Mouse (Mus musculus) ovary, adult 18-20 months (tissue): ENCODE measurements around the gene Susd6.
A peak's percentile ranks its signal among the peaks of the same experiment; 100 is the strongest.

Experiments
- DNase-seq: peaks from one replicate; pipeline ENCODE4 v3.0.0; 2022; ENCODE audit warnings: low spot score, mixed read lengths

Susd6 gene

GRCm38 (mm10) chr12:80838271-80838670 is 48.0 kb downstream of the Susd6 start:
- no peak for DNase-seq

GRCm38 (mm10) chr12:80838787-80839186 is 48.5 kb downstream of the Susd6 start:
- no peak for DNase-seq

DNA sequence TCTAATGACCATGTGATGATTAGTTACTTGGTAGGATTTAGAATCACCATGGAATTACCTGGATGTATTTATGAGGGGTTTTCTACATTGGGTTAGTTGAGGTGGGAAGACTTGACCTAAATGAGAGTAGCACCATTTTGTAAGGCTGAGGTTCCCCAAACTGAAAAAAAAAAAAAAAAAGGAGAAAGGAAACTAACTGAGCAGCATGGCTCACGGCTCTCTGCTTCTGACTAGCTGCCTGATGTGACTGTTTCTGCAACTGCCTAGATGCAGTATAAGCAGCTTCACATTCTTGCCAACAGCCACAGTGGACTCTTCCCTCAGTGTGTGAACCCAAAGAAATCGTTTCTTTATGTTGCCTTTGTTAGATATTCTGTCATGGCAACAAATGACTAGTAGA is 49.3 kb downstream of the Susd6 start:
- DNase-seq, result no peak

- DNase-seq, result no peak
Measured at GRCm38 (mm10) chr12:80841618-80842017, 51.3 kb downstream of the Susd6 start.

- no peak for DNase-seq
Measured at GRCm38 (mm10) chr12:80842609-80843008, 52.3 kb downstream of the Susd6 start.

DNA sequence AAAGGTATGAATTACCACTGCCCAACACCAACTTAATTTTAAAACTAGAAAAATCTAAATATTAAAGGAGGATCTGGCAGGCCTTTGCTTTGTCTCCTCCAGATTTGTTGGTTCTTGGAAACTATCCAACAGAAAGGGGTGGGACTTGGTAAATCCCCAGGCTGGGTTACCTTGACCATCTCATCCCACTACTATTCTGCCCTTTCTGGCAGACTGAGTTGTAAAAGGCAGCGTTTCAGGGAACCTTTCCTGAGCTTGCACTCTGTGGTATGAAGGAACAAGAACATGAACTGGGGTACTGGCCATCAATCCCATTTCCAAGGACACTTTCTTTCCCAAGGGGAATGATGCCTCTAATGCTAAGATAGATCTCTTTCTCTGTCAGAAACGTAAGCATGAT is 52.9 kb downstream of the Susd6 start:
- DNase-seq, result peak; percentile 57

DNA sequence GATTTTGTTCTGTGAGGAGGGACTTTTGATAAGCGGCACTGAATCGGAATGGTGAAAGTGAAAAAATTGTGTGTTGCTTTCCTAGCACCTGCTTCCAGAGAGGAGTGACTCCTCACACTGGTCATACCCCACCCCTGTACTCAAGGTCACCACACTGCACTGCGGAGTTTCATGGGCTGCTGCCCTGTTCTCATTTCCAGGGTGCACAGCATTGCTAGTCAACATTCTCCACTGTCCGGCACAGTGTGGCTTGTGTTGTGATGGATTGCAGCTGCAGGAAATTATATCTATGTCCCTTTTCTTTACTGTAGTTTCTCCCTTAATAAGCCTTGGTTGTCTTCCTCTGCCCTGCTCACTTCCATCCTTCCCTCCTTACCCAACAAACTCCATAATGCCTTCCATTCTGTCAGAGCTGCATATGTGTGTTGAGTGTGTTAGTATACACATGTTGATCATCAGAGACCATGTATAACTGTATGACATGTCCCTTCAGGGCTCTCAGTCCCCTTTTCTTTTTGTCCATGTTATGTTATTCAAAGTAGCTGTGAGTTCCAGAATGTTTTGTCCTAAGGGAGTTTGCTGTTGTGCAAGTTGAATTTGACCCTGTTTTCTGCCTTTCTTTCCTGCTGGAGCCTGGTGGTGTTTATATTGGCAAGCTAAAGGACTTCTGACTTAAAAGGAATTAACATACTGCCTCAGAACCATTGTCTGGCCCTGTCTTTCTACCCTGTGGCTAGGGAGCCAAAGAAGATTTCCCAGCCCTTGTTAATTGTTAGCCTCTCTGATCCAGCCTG is 53.5 kb downstream of the Susd6 start:
- DNase-seq, result peak; percentile 52

- no peak for DNase-seq
Measured at GRCm38 (mm10) chr12:80845901-80846300, 55.6 kb downstream of the Susd6 start.

DNA sequence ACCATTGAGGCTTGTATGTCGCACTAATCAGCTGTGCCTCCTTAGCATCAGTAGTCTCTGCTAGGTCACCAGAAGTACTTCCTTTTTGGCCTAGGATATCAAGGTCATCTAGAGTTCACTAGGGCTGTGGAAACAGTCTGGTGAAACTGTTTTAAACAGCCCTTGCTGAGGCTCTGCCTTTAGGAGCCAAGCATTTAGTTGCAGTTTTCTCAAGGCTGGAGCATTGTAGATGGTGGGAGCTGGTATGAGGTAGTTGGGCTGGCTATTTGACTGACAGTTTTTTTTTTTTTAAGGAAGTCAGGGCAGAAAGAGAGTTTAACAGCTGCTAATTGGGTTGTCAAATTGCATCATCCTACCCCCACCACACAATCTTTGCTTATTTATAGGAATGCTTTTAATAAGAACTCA is 56.6 kb downstream of the Susd6 start:
- DNase-seq, result no peak

GRCm38 (mm10) chr12:80852001-80852400 is 61.7 kb downstream of the Susd6 start:
- DNase-seq, result no peak

DNA sequence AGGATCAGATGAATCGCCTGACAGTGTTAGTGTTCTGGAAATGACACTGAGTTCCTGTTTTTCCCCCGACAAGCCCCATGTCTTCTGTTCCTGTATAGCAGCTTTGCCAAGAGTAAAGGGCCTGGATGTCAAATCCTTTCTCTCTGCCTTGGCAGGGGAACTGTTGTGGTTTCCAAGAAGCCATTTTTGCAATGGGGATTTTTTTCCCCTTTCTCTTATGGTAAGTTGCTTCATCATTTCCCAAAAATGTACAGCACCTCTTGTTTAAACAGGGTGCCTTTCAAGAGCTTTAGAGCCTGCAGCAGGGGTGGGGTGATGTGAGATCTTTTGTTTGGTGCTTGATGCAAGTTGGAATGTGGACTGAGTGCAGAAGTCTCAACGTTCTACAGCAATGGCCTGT is 63.4 kb downstream of the Susd6 start:
- no peak for DNase-seq

DNA sequence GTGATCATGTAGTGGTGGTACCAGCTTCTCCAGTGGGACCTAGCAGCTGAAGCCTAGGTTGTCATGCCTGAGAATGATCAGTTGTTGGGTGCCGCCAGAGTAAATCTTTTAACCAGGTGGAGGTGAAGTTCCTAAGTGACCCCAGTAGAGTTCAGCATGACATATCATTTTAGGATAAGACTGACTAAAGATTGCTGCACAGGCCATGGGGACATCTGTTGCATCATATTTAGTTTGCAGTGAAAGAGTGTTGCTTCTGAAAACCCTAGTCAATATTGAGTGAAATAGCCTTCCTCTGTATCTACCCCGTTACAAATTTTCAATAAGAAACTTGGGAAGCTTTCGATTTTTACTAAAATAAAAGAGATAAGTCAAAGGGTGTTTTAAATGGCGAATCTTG is 64.4 kb downstream of the Susd6 start:
- no peak for DNase-seq

DNA sequence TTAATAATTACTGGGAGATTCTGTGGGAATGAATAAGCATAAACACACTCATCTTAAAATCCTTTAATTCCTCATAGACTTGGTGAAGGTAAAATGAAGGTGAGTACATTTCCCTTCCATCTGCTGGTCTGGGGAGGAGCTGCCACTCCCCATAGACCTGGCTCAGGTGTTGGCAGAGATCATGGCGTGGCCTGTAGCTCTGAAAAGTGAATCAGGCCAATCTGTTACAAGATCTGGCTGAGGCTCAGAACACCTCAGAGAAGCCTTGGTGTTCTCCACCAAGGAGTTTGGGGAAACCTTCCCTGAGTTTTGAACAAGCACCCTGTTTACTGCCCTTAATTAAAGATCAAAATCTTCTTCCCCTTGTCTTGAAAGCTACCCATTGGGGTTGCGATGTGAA is 64.8 kb downstream of the Susd6 start:
- DNase-seq, result no peak

DNA sequence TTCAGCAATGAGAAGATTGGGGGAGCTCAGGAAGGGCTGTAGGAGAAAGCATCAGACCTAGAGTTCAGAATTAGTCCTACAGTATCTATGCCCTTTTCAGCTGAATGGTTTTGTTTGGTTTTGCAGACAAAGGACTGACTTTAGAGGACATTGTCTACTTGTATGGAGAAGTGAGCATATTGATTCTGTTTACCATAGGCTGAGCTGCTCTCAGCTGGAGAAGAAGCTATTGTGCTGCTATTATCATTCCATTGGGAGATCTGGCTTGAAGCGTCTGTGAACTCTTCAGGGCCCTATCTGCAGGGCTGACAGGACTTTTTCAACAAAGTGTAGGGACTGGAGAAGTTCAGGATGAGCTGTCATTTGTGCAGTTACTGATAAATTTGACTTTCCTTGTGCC is 65.3 kb downstream of the Susd6 start:
- no peak for DNase-seq

DNA sequence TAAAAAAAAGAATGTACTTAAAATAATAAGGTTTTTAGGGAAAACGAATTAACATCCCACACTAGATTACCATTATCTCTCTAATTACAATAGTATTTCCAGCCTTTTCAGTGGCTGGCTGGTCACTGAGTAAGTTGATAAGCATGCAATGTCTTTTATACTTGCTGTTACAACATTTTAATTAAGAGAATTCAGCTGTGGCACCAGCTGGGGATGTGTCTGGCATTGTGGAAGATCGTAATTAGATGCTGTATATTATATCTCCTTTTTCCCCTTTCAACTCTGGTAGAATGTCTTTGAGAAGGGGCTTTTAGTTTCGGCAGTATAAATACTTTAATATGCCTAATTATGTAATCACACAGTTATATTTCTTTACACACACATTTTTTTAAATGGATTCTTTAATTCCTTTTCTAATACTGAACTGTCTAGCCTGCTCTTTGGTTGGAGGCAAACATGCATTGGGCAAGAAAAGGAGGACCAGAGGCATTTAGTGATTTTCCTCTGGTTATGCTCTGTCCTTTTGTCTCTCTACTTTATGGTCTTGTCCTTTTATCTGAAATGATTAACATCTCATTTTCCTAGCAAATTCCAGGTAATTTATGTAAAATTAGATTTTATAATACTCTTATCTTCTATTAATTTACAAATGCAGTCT is 67.5 kb downstream of the Susd6 start:
- no peak for DNase-seq

GRCm38 (mm10) chr12:80858307-80858706 is 68.0 kb downstream of the Susd6 start:
- DNase-seq, result no peak

DNA sequence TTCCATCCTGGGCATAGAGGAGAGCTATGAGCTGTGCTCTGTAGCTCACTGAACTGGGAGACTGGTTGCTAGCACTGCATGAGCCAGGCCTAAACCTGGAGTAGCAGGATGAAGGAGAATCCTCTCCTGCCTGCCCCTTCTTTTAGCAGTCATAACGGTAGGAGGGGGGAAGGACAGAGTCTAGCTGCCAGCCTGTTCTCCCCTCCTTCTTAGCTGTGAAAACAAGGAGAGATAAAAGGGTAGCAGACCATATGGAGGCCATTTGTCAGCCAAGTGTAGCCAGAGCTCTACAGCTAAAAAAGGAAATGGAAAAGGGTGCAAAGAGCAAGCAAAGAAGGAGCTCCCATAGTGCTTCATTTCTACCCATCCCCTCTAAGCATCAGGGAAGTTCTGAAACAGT is 71.6 kb downstream of the Susd6 start:
- DNase-seq, result no peak

- no peak for DNase-seq
Measured at GRCm38 (mm10) chr12:80863370-80863769, 73.1 kb downstream of the Susd6 start.

- no peak for DNase-seq
Measured at GRCm38 (mm10) chr12:80865175-80865574, 74.9 kb downstream of the Susd6 start.

GRCm38 (mm10) chr12:80866023-80866422 is 75.7 kb downstream of the Susd6 start:
- DNase-seq, result no peak

DNA sequence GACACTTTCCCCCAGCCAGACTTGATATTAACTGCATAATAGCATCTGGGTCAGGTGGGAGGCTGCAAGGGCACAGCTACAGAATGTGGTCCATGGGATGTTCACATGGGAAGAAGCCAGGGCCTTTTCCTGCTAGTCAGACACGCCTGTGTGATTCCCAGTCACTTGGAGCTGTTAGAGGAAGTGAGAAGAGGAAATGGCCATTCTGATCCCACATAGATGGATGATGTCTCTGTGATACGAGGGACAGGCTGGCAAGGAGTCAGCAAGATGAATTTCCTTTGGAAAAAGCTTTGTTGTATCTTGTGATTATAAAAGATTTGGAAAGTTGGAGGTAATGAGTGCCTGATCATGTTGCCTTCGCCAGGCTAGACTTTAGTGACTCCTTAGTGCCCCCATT is 76.8 kb downstream of the Susd6 start:
- DNase-seq, result no peak

- DNase-seq, result no peak
Measured at GRCm38 (mm10) chr12:80868401-80868800, 78.1 kb downstream of the Susd6 start.

GRCm38 (mm10) chr12:80877215-80878092 is 87.1 kb downstream of the Susd6 start:
- no peak for DNase-seq
